Mouse (Mus musculus): ENCODE data around the gene Tldc1.

- TF ChIP-seq POLR2A (IDR thresholded peaks at IDR 0.05; ENCODE audit: borderline replicate concordance, control insufficient read depth, low read depth, low read length), result no peak
- peak; percentile 78 for TF ChIP-seq CTCF (IDR thresholded peaks at IDR 0.05; ENCODE audit: control insufficient read depth, insufficient read depth, low read length)
These were observed 33.7 kb upstream of the Tldc1 start for GRCm38 (mm10) chr8:119811925-119812324.

Measured in bone marrow, adult 2 months (tissue).